Mouse (Mus musculus) embryonic fibroblast, embryonic 13.5 days (primary cell): ENCODE results near the gene Rftn1.

Experiments used
- CTCF ChIP-seq: IDR thresholded peaks from 2 replicates; pipeline ENCODE4 v1.5.1; 2011; ENCODE audit warnings: mild to moderate bottlenecking, control low read depth, low read length, moderate library complexity, borderline replicate concordance; ENCODE audit not compliant: insufficient read depth
- POLR2A ChIP-seq: IDR thresholded peaks from 2 replicates; pipeline ENCODE4 v1.6.1; 2011; ENCODE audit warnings: low read depth, mild to moderate bottlenecking, control low read depth, low read length, moderate library complexity

- TF ChIP-seq CTCF (no peak), POLR2A (no peak)
These were observed 33.0 kb downstream of the Rftn1 start for GRCm38 (mm10) chr17:50157190-50158150.
